Mouse (Mus musculus) ES-E14 (cell line): ENCODE measurements around the gene St7.

ENCODE experiments used
- CHD2 ChIP-seq: IDR thresholded peaks from 2 replicates; pipeline ENCODE4 v1.6.1; 2014; ENCODE audit warnings: mild to moderate bottlenecking, low read depth, low read length, inconsistent platforms
- HCFC1 ChIP-seq: IDR thresholded peaks from 2 replicates; pipeline ENCODE4 v1.6.1; 2012; ENCODE audit warnings: low read length, inconsistent platforms, borderline replicate concordance; ENCODE audit not compliant: insufficient read depth
- ZNF384 ChIP-seq: IDR thresholded peaks from 2 replicates; pipeline ENCODE4 v1.6.1; 2012; ENCODE audit warnings: low read depth, low read length, inconsistent platforms

DNA sequence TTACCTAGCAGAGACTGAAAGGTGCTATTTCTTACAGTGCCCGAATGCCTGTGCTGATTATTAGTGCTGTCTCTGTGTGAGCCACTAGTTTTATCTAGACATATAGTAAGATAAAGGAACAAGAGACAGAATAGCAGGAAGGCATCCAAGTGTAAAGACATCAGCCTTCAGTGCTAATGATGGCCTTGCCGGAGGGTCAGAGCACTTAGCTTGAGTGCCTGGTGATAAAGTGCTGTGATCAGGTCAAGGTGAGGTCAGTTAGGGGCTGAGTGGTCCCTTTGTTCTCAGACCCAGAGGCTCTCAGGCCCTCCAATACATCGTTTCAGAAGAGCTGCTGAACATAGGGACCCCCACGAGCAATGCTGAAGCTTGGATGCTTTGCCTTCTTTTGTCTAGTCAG, 113.8 kb downstream of the St7 start:
- TF ChIP-seq HCFC1: no peak
- TF ChIP-seq CHD2: no peak
- no peak for TF ChIP-seq ZNF384
